Mouse (Mus musculus): ENCODE measurements at regions not wholly inside any gene's neighbourhood (a gene's known extent, or its start where the extent isn't known, plus 50 kb on each side); places are given as distances from the start of the nearest gene placed in this dataset.

- TF ChIP-seq CTCF (IDR thresholded peaks at IDR 0.05) = peak; percentile 41
- Histone ChIP-seq H3K4me3 (no peak overlapping the region), H3K27ac (no peak overlapping the region)
- intact Hi-C loops (cut with DNase I) = loop anchor here (5.0 kb wide), 1 partner anchor 773 kb away; no protein-coding TSS in a partner anchor
- DNase-seq = no peak
Observed at GRCm38 (mm10) chr7:37369698-37370097, 403.7 kb downstream of the Zfp536 start.

- intact Hi-C loops (cut with DNase I) = loop anchor here (2.0 to 5.0 kb wide), 3 partner anchors 401 to 768 kb away; no protein-coding TSS in a partner anchor
- Histone ChIP-seq H3K4me3 (peak overlapping the region; percentile 65), H3K27ac (no peak overlapping the region)
- peak; percentile 81 for DNase-seq
- no peak; the same call in 1 of the 2 replicates for TF ChIP-seq CTCF (IDR thresholded peaks at IDR 0.05)
Observed at GRCm38 (mm10) chr7:37373864-37374263, 399.6 kb downstream of the Zfp536 start.

- peak overlapping the region; percentile 65 for H3K4me3 ChIP-seq
- intact Hi-C loops (cut with DNase I) = loop anchor here (2.0 kb wide), 2 partner anchors 400 to 560 kb away; no protein-coding TSS in a partner anchor
- TF ChIP-seq CTCF (IDR thresholded peaks at IDR 0.05) = no peak
- H3K27ac ChIP-seq = no peak overlapping the region
- DNase-seq = no peak
Observed at GRCm38 (mm10) chr7:37375044-37375443, 398.4 kb downstream of the Zfp536 start.

- no peak for DNase-seq
- intact Hi-C loops (cut with DNase I) = loop anchor here (2.0 kb wide), 2 partner anchors 399 to 559 kb away; no protein-coding TSS in a partner anchor
- Histone ChIP-seq H3K27ac (no peak overlapping the region), H3K4me3 (no peak overlapping the region)
- no peak for TF ChIP-seq CTCF (IDR thresholded peaks at IDR 0.05)
Observed at GRCm38 (mm10) chr7:37375591-37375990, 397.9 kb downstream of the Zfp536 start.

GRCm38 (mm10) chr7:37376207-37376606, 397.2 kb downstream of the Zfp536 start:
- no peak for DNase-seq
- intact Hi-C loops (cut with DNase I) = no loop called here
- no peak overlapping the region for H3K27ac ChIP-seq
- no peak for TF ChIP-seq CTCF (IDR thresholded peaks at IDR 0.05)
- H3K4me3 ChIP-seq = no peak overlapping the region

- intact Hi-C loops (cut with DNase I) = no loop called here
- H3K27ac ChIP-seq = no peak overlapping the region
- no peak for TF ChIP-seq CTCF (IDR thresholded peaks at IDR 0.05)
- no peak for DNase-seq
- no peak overlapping the region for H3K4me3 ChIP-seq
Observed at GRCm38 (mm10) chr7:37377889-37378521, 395.4 kb downstream of the Zfp536 start.

- intact Hi-C loops (cut with DNase I) = no loop called here
- no peak for DNase-seq
- TF ChIP-seq CTCF (IDR thresholded peaks at IDR 0.05) = no peak
- no peak overlapping the region for H3K27ac ChIP-seq
- H3K4me3 ChIP-seq = no peak overlapping the region
Observed at GRCm38 (mm10) chr7:37387871-37388270, 385.6 kb downstream of the Zfp536 start.

- no peak for DNase-seq
- Histone ChIP-seq H3K4me3 (no peak overlapping the region), H3K27ac (no peak overlapping the region)
- intact Hi-C loops (cut with DNase I) = no loop called here
- no peak for TF ChIP-seq CTCF (IDR thresholded peaks at IDR 0.05)
Observed at GRCm38 (mm10) chr7:37388843-37389702, 384.4 kb downstream of the Zfp536 start.

GRCm38 (mm10) chr7:37389703-37390087, 383.7 kb downstream of the Zfp536 start:
- H3K27ac ChIP-seq = no peak overlapping the region
- DNase-seq = no peak
- no peak for TF ChIP-seq CTCF (IDR thresholded peaks at IDR 0.05)
- intact Hi-C loops (cut with DNase I) = no loop called here
- H3K4me3 ChIP-seq = no peak overlapping the region

- H3K27ac ChIP-seq = no peak overlapping the region
- intact Hi-C loops (cut with DNase I) = no loop called here
- no peak for TF ChIP-seq CTCF (IDR thresholded peaks at IDR 0.05)
- H3K4me3 ChIP-seq = no peak overlapping the region
- no peak for DNase-seq
Observed at GRCm38 (mm10) chr7:37390271-37390670, 383.2 kb downstream of the Zfp536 start.

DNA sequence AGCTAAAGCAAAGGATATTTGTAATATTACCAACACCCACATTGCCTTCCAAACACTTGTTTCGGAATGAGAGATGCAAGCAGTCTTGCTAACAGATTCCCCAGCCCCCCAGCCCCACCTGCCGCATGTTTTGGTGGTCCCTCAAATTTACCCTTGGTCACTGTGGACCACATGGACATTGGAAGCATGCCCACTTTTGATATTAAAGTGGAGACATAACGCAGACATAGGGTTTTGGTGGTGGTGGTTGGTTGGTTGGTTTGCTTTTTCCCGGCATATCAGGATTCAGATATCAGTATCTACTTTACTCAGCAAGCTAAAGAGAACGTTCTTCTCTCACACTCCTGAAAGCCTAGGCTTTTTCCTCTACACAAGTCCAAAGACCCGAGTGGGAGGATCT, 381.3 kb downstream of the Zfp536 start:
- intact Hi-C loops (cut with DNase I) = no loop called here
- H3K27ac ChIP-seq = no peak overlapping the region
- H3K4me3 ChIP-seq = no peak overlapping the region
- DNase-seq = no peak
- no peak for TF ChIP-seq CTCF (IDR thresholded peaks at IDR 0.05)

- no peak overlapping the region for H3K27ac ChIP-seq
- TF ChIP-seq CTCF (IDR thresholded peaks at IDR 0.05) = no peak
- no peak for DNase-seq
- no peak overlapping the region for H3K4me3 ChIP-seq
- intact Hi-C loops (cut with DNase I) = no loop called here
Observed at GRCm38 (mm10) chr7:37392604-37393003, 380.8 kb downstream of the Zfp536 start.

DNA sequence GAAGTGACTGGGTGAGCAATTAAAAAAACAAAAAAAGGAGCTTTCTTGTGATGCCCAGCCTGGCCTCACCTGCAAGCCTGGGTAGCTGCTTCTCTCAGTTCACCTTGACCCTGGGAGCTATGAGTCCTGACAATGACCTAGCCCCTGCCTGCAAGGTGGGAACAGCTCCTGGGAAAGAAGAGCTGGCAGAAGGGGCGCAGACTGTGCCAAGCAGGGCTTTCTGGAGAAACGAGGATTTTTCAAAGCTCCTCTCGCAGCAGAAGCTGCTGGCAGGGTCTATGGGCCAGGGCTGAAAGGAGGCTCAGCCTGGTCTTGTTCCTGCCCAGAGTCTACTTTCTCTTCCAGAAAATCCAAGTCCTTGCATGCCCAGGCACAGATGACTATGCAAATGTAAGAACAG, 380.4 kb downstream of the Zfp536 start:
- DNase-seq = no peak
- no peak for TF ChIP-seq CTCF (IDR thresholded peaks at IDR 0.05)
- Histone ChIP-seq H3K4me3 (no peak overlapping the region), H3K27ac (no peak overlapping the region)
- intact Hi-C loops (cut with DNase I) = no loop called here

All from gastrocnemius, adult 2 months (tissue).